Mouse (Mus musculus): ENCODE data around the gene Phf7. TPM values are rescaled to one million over a fixed set of nuclear protein-coding genes. Genes with fewer than 3 reads are reported as not detected.

The Phf7 gene
- polyA plus RNA-seq, 1 experiment from 2014 or later: 8.6 TPM

DNA sequence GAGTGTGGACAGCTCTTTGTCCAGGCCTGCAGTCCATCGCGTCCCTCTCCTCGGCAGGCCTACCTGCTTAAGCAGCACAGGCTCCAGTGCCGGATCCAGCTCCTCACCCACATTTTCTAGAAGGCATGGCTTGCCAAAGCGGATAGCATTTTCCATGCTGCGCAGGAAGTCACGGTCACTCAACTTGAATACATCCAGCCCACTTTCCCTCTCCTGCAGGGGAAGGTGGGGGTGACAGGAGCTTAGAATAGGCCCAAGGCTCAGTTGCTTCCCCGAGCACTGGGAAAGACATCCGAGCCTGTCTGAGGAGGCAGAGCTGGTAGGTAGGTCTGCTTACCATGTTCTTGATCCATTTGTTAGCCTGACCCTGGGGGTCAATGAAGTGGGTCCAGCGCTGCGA, 16.5 kb upstream of the Phf7 start:
- no peak overlapping the region for H3K4me3 ChIP-seq (ENCODE audit: low read depth, low read length)
- no peak for TF ChIP-seq CTCF (IDR thresholded peaks at IDR 0.05; ENCODE audit: low read depth)
- no peak for ATAC-seq
- no peaks in the 10 kb centered on the region for H3K4me1 ChIP-seq (replicated peaks; ENCODE audit: control insufficient read depth, insufficient read depth, low read length)
- no peak overlapping the region for H3K27ac ChIP-seq (ENCODE audit: low read depth, low read length)
- no peak overlapping the region for H3K4me2 ChIP-seq (replicated peaks; ENCODE audit: low read depth)
- H3K9ac ChIP-seq (ENCODE audit: low read depth, low read length): no peak overlapping the region
- no peaks in the 10 kb centered on the region for H3K27me3 ChIP-seq (replicated peaks; ENCODE audit: control insufficient read depth, insufficient read depth, low read length)
- WGBS: 87% methylated on average over 11 of the region's 11 CpGs
- H3K9me3 ChIP-seq (ENCODE audit: control insufficient read depth): no peaks in the 10 kb centered on the region
- no peaks in the 10 kb centered on the region for H3K36me3 ChIP-seq (ENCODE audit: control insufficient read depth, insufficient read depth)

DNA sequence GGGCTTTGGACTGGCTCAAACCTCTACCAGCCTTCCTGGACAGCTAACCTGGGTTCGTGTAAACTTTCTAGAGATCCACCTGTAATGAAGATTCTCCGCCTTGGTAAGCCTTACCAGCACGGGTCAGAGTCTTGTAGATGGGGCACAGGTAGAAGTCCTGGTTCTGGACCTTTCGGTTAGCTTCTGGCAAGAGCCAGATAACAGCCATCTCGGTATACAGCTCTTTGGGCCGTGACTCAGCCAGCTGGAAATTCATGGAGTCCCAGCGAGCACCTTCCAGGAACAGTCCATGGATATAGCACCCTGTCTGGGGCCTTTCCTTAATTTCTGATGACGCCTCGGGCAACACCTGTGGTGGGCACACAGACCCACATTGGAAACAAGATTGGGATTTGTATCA, 9.8 kb upstream of the Phf7 start:
- H3K4me3 ChIP-seq (ENCODE audit: low read depth, low read length): no peak overlapping the region
- no peaks in the 10 kb centered on the region for H3K27me3 ChIP-seq (replicated peaks; ENCODE audit: control insufficient read depth, insufficient read depth, low read length)
- H3K9ac ChIP-seq (ENCODE audit: low read depth, low read length): no peak overlapping the region
- no peaks in the 10 kb centered on the region for H3K9me3 ChIP-seq (ENCODE audit: control insufficient read depth)
- 91% methylated on average over 9 of the region's 9 CpGs for WGBS
- H3K27ac ChIP-seq (ENCODE audit: low read depth, low read length): no peak overlapping the region; the same call in 1 of the 2 replicates
- no peak overlapping the region for H3K4me2 ChIP-seq (replicated peaks; ENCODE audit: low read depth)
- no peak for ATAC-seq
- H3K4me1 ChIP-seq (replicated peaks; ENCODE audit: control insufficient read depth, insufficient read depth, low read length): no peaks in the 10 kb centered on the region
- TF ChIP-seq CTCF (IDR thresholded peaks at IDR 0.05; ENCODE audit: low read depth): no peak
- H3K36me3 ChIP-seq (ENCODE audit: control insufficient read depth, insufficient read depth): peaks cover 53% of the 10 kb centered on the region

DNA sequence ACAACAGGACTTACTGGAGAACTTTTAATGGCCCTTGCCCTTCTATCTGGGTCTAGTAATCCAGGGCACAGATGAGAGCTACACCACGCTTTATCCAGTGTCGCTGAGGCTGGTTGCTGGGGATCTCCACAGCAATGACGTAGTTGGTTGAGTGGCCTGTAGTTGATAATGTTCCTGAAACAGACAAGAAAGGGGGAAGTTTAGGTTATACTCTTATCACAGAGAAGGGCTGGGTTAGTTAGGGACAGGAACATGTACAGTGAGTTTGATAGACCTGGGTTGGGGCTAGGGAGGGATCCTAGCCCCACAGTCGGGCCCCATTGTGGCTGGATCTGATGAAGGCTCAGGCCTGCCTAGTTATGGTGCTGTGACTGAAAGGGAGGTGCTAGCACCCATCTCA, 9.3 kb upstream of the Phf7 start:
- H3K9ac ChIP-seq (ENCODE audit: low read depth, low read length): no peak overlapping the region
- no peak overlapping the region for H3K4me2 ChIP-seq (replicated peaks; ENCODE audit: low read depth)
- no peak overlapping the region for H3K27ac ChIP-seq (ENCODE audit: low read depth, low read length)
- no peak overlapping the region for H3K4me3 ChIP-seq (ENCODE audit: low read depth, low read length)
- no peaks in the 10 kb centered on the region for H3K4me1 ChIP-seq (replicated peaks; ENCODE audit: control insufficient read depth, insufficient read depth, low read length)
- ATAC-seq: no peak
- no peaks in the 10 kb centered on the region for H3K9me3 ChIP-seq (ENCODE audit: control insufficient read depth)
- H3K36me3 ChIP-seq (ENCODE audit: control insufficient read depth, insufficient read depth): peaks cover 57% of the 10 kb centered on the region
- H3K27me3 ChIP-seq (replicated peaks; ENCODE audit: control insufficient read depth, insufficient read depth, low read length): no peaks in the 10 kb centered on the region
- TF ChIP-seq CTCF (IDR thresholded peaks at IDR 0.05; ENCODE audit: low read depth): no peak
- WGBS: 98% methylated on average over 4 of the region's 4 CpGs

DNA sequence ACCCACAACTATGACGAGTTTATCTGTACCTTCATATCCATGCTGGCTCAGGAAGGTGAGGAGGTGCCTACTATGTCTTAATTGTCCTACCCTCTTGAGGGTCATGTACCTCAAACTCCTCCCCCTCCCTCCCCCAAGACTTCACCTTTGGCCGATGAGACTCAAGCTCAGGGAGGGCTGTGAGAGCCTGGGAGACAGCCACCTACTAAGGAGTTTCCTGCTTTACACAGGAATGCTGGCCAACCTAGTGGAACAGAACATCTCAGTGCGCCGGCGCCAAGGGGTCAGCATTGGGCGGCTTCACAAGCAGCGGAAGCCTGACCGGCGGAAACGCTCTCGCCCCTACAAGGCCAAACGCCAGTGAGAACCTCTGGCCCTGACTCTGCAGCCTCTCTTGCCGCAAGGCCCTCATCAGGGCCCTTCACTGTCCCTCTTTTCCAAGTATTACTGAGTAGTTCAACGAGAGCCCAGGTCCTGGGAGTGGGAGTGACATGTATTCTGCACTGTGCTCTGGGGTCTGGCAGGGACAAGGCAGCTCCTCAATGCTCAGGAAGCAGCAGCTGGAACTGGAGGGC, 7.4 kb upstream of the Phf7 start:
- 90% methylated on average over 14 of the region's 14 CpGs for WGBS
- Histone ChIP-seq H3K4me2 (replicated peaks; ENCODE audit: low read depth) (no peak overlapping the region), H3K9me3 (ENCODE audit: control insufficient read depth) (no peaks in the 10 kb centered on the region), H3K4me1 (replicated peaks; ENCODE audit: control insufficient read depth, insufficient read depth, low read length) (no peaks in the 10 kb centered on the region), H3K4me3 (ENCODE audit: low read depth, low read length) (no peak overlapping the region), H3K36me3 (ENCODE audit: control insufficient read depth, insufficient read depth) (peaks cover 75% of the 10 kb centered on the region), H3K27ac (ENCODE audit: low read depth, low read length) (no peak overlapping the region), H3K27me3 (replicated peaks; ENCODE audit: control insufficient read depth, insufficient read depth, low read length) (no peaks in the 10 kb centered on the region), H3K9ac (ENCODE audit: low read depth, low read length) (no peak overlapping the region)
- ATAC-seq: no peak
- no peak for TF ChIP-seq CTCF (IDR thresholded peaks at IDR 0.05; ENCODE audit: low read depth)

DNA sequence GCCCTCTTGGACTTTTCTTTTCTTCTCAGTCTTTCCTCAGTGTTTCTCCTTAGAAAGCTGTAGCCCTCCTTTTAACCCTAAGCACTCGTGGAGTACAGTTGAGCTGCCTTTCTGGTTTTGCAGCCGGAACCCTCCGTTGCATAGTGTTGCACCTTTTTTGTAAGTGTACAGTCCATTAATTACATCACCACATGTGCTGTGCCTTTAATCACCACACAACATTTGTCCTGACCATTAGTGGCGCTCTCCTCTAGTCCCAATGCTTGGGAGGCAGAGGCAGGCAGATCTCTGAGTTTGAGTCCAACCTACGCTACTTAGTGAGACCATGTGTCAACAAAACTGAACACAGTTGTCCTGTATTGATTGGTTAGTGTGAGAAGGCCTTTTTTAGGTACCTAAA, 974 bp upstream of the Phf7 start:
- peak overlapping the region; percentile 85 for H3K9ac ChIP-seq (ENCODE audit: low read depth, low read length)
- H3K27ac ChIP-seq (ENCODE audit: low read depth, low read length): no peak overlapping the region
- ATAC-seq: no peak
- no peaks in the 10 kb centered on the region for H3K4me1 ChIP-seq (replicated peaks; ENCODE audit: control insufficient read depth, insufficient read depth, low read length)
- no peak for TF ChIP-seq CTCF (IDR thresholded peaks at IDR 0.05; ENCODE audit: low read depth)
- H3K4me3 ChIP-seq (ENCODE audit: low read depth, low read length): peak overlapping the region; percentile 71
- peak overlapping the region; percentile 81 for H3K4me2 ChIP-seq (replicated peaks; ENCODE audit: low read depth)
- peaks cover 39% of the 10 kb centered on the region for H3K36me3 ChIP-seq (ENCODE audit: control insufficient read depth, insufficient read depth)
- no peaks in the 10 kb centered on the region for H3K27me3 ChIP-seq (replicated peaks; ENCODE audit: control insufficient read depth, insufficient read depth, low read length)
- 82% methylated on average over 5 of the region's 5 CpGs for WGBS
- no peaks in the 10 kb centered on the region for H3K9me3 ChIP-seq (ENCODE audit: control insufficient read depth)

DNA sequence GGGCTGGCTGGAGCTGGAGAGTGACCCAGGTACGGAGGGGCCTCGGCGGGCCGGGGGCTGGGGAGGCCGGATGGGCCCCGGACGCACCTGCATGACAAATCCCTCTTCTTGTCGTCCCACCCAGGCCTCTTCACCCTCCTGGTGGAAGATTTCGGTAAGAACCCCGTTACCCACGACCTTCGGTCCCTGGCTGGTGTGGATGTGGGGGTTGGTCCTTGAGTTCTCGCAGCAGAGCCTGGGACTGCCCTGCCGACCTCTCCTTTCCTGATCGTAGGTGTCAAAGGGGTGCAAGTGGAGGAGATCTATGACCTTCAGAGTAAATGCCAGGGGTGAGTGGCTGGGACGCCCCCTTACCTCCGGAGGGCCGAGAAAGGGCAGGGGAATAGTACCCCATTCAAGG, 509 bp upstream of the Phf7 start:
- TF ChIP-seq CTCF (IDR thresholded peaks at IDR 0.05; ENCODE audit: low read depth): no peak
- no peaks in the 10 kb centered on the region for H3K4me1 ChIP-seq (replicated peaks; ENCODE audit: control insufficient read depth, insufficient read depth, low read length)
- no peaks in the 10 kb centered on the region for H3K27me3 ChIP-seq (replicated peaks; ENCODE audit: control insufficient read depth, insufficient read depth, low read length)
- no peaks in the 10 kb centered on the region for H3K9me3 ChIP-seq (ENCODE audit: control insufficient read depth)
- H3K4me2 ChIP-seq (replicated peaks; ENCODE audit: low read depth): peak overlapping the region; percentile 81
- H3K9ac ChIP-seq (ENCODE audit: low read depth, low read length): peak overlapping the region; percentile 85
- WGBS: under 1% methylated on average over 18 of the region's 18 CpGs
- 0 out of 2 replicates have a peak overlapping the region, but pooled peaks have one; percentile 2 for H3K27ac ChIP-seq (ENCODE audit: low read depth, low read length)
- H3K36me3 ChIP-seq (ENCODE audit: control insufficient read depth, insufficient read depth): peaks cover 34% of the 10 kb centered on the region
- peak overlapping the region; percentile 71 for H3K4me3 ChIP-seq (ENCODE audit: low read depth, low read length)
- ATAC-seq: peak; percentile 23

All from intestine, postnatal 0 days (tissue).